Mouse (Mus musculus): Measurements from ENCODE around the gene Hsph1.

The Hsph1 gene

DNA sequence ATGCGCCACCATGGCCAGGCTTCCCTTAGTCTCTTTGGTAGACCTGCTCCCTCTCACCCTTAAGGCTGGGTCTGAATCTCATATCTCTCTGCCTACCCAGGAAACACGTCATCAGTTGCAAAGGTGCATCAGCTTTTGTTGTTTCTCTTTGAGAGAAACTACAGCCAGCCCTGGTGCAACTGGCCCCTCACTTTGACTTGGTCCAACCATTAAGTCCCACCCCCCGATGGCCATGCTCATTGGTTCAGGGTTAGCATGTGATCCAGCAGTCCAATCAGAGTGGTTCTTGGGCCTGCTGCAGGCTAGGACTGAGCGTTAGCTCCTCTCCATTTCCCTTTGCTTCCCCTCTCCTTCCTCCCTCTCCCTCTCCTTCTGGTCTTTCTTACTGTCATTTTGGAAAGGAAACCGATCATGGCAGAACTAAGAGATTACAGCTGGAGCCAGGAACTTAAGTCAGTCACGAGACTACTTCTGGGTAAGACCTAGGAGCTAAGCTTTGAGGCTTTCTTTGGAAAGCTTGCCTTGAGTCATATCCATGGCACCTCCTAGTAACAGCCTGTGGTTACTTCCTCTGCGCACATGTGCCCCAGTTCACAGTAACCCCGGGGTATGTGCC is 5.2 kb upstream of the Hsph1 start:
- DNase-seq, result no peak

DNA sequence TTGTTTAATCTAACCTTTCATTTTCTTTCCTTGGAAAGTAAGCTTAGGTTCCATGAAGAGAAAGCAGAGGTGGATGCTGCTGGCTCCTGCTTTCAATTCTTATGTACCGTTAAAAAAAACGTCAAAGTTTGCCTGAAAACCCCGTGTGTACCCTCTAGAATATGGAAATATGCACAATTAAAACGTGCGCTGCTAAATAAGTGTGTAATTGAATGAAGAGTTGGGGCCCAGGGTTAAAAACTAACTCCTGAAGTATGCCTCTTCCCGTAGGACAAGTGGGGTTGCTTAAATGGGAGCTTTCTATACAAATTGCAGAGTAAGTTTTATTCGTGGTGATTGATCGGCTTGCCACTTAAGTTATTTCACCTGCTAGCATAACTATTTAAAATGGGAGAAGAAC is 1.1 kb upstream of the Hsph1 start:
- DNase-seq, result no peak

DNA sequence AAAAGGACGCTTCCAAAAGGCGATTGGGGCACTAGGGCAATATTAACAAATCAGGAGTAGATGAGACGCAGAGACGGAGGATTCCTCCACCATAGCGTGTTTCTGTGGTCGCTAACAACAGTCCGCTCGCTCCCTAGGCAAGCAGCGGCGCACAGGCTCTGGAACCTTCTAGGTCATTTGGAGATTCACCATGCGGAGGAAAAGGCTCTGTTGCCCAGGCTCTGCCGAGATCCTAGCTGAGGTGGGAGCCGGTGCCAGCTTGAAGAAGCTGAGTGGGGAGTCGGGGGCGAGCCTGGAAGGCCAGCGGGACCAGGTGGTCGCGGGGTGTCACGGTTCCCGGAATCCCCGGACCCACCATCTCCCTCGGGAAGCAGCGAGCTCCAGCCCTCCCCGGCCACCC is 620 bp downstream of the Hsph1 start:
- DNase-seq, result no peak

DNA sequence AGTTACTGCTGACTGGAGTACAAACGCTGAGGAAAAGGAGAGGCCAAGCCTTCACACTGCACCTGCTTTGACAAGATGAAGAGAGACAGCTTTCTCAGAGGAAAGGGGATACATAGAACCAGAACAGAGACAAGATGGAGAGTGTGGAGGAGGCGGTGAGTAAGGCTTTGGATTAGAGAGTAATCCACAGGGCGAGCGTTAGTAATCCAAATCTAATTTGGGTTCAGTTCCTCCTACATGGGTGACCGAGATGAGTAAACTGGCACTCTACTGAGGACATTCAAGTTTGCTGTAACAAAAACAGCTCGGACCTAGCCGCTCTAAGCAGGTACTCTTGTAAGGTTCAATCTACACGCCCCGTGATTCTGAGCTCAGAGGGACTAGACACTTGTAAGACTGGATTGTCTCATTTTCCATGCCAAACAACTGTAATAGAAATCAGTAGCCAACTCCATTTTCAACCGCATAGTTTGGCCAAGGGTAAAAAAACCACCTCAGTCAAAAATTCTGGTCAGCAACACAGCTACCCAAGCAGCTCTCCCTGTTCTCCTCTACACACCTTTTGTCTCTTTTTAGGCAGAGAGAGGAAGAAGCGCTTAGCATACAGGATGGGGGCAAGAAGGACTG is 1.7 kb downstream of the Hsph1 start:
- no peak for DNase-seq

DNA sequence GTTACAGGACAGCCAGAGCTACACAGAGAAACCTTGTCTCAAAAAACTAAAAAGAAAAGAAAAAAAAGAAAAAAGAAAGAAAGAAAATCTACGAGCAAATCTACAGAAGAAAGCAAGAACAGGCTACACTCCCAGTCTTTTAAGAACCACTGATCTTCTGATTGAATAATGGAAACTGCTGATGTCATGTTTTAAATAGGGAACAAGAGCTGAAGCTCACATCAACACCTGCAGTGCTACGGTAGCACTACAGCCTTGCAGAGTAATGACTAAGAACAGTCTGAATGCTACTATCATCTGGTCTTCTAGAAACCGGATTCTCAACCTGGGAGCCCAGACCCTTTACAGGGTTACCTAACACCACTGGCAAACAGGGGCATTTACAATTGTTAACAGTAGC is 10.6 kb downstream of the Hsph1 start:
- DNase-seq, result no peak

DNA sequence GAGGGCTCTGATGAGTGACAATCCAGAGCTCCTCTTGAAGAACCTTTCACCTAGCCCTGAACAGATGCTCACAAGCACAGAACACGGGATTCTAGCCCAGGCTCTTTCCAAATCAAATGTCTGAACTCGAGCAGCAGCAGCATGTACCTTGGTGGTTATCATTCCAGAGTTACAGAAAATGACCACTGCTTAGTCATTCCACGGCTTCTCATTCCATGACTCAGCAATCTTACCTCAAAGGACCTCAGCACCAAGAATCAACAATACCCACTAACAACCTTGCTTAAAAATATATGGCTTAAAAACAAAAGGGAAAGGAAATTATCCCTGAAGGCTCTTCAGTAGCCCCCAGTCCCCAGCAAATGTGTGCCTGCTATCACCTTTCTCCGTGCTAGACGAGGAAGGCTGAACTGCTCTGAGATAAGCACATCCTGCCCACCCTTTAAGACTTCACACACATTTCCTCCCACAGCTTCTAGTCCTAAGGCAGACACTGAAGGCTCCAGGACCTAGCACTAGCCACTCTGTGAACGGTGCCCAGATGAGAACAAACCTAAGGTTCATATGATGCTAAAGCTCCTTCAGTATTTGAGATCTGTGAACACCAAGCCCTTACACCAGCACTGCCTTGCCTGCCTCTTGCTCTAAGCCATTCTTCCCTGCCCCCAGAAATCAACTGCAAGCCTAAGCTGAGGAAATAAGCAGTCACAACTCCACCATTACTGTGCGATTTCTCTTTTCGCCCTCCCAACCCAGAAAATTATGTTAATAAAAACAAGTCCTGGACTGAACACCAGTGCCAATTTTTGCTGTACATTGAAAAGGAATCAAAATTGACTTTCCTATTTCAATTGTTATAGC is 12.1 kb downstream of the Hsph1 start:
- no peak for DNase-seq

DNA sequence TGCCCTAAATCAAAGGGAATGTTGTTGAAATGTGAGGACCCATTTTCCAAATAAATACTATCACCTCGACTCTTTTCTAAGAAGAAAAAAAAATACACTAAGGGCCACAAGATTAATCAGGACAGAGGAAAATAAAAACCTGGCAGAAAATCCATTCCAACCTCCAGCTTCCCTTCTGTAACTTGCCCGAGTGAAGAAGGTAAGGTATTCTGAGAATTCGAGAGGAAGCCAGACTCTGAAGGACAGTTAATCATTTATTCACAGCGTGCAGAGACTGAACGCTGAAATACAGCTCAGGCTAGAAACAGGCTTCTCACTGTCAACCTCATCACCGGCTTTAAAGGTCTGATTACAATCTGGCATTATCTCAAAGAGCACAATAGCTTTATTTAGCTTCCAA is 13.5 kb downstream of the Hsph1 start:
- DNase-seq, result no peak

DNA sequence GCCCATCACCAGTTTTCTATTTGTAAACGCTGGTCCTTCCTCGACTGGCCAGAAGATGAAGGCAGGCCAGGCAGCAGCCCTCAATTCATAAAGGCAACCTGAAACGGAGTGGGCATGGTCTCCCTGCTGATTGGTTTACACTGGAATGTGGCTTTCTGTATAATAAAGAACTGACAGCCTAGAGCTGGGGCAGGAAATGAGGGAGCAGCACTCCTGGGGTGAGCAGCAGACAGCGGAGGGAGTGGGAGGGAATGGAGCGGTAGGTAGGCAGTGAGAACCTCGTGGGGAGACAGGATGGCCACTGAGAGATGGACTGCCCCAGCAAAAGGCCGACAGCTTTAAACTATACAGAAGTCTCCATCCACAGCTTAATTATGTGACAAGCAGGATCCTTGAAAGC is 14.0 kb downstream of the Hsph1 start:
- DNase-seq, result no peak

DNA sequence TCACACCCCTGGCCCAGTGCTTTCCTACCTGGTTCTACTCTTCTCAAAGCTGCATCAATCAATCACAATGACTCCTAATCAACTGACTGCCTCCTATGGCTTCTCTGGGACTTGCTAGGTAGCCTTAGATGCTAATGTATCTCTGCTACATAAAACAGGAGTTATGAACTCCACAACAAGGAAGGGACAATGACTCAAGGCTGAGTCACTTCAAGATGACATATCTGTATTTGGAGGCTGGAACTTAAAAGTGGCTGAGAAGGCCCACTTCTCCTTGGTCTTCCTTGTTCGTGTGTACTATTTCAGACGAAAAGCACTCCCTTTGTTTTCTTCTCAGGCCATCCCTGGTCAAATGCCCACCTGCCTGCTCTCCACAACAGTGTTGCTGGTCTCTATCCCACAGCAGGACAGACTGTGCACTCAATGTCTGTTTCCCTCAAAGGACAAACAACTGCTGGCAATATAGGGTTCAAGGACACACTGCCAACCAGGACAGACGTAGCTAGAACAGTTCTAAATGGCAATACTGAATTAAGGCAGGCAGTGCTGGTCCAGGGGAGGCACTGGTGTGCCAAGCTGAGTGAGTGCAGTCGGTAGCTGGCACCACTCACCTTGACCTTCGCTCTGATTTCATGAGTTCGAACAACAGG is 18.3 kb downstream of the Hsph1 start:
- DNase-seq, result no peak

DNA sequence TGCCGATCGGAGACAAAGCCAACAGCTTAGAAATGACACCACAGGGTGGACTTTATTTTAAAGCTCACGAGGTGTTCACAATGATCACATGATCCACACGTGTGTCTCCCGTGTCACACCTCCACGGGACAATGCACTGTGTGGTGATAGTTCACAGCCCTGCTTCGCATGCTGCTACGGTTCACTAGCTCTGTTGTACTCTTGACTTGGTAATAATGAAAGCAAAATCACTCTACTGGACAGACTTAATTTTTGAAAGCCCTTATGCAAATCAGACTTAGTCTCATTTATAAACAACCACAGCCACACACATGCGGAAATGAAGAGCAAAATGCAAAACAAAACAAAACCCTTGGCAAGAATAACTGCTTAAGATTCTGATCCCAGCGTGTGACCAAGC is 19.4 kb downstream of the Hsph1 start:
- DNase-seq, result no peak

DNA sequence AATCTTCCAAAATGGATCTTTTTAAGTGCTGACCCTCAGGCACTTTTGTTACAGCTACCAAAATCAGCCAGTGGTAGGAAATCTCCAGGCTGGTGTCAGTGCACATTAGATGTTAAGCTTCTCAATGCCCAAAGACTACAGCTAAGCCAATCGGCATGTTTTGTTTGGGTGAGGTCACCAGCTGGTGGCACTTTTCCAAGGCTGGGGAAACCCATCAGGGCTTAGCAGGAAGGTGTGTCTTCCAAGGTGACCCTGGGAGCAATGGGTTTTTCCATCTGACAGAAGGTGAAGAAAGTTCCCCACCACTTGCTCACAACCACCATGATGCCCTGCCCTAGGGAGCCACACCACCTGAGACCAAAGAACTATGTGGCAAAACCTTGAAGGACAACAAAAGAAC is 20.0 kb downstream of the Hsph1 start:
- no peak for DNase-seq

DNA sequence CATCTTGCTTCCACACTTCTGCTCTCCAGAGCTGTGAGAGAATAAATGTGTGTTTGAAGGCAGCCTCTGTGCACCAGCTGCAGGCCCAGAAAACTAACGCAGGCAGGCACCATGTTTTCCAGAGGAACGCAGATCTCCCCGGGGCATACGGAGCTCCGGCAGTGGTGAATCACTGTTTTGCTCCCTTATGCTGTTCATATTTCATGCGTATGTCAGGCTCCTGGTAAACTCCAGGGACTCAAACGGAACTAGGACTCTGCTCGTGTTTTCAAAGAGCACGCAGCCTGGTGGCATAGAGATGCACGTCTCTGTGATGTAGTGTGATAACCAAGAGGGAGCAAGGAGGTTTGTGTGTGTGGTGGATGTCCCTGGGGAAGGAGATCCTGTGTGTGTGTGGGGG is 23.4 kb downstream of the Hsph1 start:
- no peak for DNase-seq

DNA sequence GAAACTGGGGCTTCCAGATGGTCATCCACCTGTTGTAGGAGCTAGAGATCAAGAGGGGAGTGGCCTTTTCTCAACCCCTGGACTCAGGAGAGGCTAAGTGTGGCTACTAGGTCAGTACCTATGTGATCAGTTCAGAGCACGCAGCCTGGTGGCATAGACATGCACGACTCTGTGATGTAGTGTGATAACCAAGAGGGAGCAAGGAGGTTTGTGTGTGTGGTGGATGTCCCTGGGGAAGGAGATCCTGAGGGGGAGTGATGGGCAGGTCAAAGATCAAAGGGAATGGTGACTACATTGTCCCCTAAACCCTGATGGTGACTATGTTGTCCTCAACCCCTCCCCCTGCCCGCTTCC is 24.0 kb downstream of the Hsph1 start:
- DNase-seq, result no peak

DNA sequence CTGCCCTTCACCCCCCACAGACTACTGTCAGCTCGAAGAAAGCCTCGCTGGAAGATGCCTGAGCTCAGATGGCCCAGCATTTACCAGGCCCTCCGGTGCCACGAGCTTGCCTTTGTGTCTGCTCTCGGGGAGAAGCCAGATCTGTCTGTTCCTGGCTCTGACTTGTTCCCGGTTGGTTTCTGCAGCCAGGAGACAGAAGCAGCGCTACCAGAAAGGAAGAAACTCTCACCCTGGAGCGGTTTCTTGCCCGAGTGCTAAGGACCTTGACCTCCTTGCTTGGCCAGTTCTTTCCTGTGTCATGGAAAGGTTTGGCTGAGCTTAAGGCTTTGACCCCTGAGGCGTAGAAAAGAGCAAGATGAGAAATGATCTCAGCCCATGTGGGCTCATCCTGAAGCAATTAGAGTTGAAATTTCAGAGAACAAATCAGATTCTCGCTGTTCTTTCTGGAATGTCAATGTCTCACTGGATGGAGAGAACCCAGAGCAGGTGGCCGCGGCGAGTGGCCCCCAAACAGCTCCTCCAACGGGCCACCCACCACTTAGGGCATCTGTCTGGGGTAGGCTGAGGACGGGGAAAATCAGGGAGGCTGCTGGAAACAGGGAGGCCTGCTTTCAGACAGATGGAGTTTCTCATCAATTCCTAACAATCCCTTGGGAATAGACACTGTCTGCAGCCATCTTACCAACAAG is 24.6 kb downstream of the Hsph1 start:
- DNase-seq, result peak in 1 of 2 experiments; percentile 9

DNA sequence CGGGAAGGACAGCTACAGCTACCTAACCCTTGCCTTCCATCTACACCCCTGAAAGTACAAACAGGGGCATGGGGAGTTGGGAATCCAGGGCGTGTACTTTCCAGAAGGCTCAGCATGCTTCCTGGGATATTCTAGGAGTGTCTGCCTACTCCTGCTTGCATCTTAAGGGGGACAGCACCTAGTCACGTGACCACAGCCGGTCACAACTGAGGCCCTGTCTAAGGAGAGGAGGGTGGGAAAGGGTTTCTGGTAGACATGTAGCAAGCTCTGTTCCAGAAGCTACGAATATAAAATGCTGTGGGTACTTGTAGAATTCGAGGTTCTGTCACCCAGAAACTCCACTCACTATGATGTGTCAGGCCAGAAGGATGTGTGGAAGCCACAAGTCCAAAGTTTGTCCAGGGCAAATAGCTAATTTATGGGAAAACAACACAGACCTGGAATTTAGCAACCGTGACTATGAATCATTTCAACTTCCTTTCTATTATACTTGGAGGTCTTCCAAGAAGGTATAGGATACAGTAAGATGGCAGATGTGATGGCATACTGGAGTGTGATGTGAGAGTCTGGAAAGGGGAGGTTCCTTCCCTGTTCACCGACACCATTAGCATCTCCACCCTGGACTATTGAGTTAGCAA is 29.0 kb downstream of the Hsph1 start:
- DNase-seq, result no peak

DNA sequence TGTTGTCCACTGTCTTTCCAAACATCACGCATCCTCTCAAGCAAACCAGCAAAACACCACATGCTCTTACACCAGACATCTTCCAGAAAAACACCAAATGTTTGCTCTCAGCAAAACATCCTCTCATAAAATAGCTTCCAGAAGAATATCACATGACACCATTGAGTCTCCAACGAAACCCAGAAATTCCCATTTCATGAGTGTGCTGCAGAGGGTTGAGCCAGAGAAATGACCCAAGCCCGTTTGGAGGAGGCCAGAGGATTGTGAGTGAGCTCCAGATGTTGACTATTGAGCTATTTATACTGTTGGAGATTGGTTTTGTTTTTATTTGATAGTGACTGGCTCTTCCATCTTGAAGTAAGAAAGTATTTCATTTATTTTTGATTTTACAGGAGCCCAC is 32.9 kb downstream of the Hsph1 start:
- no peak for DNase-seq

DNA sequence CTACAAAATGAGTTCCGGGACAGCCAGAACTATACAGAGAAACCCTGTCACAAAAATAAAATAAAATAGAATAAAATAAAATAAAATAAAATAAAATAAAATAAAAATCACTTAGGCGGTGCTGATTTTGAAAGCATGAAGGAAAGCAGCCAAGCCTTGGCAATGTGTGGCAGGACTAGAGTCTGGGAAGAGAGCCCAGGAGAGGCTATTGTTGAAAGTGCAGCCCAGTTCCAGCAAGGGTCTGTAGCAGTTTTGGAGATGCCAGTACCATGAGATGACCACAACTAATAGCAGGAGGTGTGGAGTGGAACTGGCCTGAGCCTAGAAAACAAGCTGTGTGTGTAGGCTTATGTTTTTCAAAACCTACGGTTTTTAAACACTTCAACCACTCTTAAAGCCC is 34.2 kb downstream of the Hsph1 start:
- DNase-seq, result no peak

DNA sequence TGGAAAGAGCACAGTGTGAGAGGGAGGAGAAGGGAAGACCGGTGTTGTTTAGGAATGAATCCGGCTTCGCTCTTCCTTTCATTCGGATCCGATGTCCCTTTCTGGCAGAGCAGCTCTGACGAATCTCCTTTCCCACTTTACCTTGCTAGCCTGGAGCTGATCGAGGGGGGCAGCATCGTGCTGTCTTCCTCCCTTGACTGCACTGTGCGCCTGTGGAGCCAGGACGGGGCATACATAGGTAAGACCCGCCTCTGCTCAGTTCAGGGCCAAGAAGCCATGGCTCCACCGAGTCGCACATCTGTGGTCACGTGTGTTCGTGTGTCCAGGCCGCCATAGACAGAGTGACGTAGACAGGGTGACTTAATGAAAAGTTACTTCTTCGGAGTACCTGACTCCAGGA is 38.8 kb downstream of the Hsph1 start:
- no peak for DNase-seq

DNA sequence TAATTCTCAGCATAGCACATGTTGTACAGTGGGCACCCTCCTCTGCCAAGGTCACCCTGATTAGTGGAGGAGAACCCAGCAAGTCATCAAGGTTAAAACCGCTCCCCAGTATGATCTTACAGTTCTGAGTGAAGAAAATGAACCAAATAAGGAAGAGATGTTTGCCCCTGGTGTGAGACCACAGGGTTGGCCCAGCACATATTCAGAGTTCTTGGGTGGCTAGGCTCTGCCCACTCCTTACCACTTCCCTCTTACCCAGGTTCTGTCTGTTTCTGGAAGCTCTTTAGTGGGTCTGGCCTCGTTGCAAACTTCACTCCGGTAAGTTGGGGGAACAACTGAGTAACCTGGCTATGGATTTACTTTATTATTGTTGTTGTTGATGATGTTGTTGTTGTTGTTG is 42.0 kb downstream of the Hsph1 start:
- no peak for DNase-seq

DNA sequence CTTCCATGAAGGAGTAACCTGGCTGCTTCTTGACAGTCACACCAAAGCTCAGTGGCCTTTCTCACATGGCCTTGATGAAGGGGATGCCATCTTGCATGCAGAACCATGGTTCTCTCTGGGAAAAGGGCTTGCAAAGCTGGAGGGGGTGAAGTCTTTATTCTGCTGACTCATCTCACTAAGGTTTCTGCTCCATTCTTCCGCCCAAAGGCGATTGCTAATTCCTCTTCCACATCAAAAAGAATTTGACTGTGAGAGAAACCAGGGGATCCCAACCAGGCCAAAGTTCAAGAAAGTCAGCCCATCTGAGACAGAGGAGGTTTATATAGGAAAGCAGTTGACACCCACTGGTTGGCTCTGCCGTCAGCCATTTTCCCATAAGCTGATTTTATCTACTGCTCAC is 46.2 kb downstream of the Hsph1 start:
- no peak for DNase-seq

DNA sequence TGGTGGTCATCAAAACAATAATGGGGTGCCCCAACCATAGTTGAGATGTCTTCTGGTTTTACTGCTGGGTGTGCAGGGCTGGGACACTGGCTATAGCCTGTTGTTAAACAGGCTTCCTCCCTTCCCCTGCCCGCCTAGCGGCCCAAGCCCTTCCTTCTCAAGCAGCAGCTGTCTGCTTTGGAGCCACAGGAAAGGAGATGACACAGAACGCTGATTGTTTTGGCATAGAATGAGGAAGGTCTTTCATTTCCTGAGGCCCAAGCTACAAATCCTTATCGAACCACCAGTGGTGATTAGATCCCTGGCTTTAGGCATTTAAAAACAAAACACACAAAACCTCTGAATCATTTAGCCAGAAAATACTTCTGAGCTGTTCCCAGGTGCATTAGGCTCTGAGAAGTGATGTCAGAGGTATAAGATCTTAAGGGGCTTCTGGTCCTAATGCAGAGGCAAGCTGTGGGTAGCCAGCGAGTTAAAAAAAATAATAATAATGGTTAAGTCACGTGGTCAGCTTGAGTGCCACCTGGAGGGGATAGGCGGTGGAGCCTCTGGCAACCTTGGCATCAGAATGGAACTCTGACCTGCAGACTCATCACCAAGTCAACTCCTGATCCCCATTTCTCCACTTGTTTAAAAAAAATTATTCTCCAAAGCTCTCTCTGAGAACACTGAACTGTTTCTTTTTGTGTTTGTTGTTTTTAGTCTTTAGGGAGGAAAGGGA is 47.2 kb downstream of the Hsph1 start:
- DNase-seq, result no peak

DNA sequence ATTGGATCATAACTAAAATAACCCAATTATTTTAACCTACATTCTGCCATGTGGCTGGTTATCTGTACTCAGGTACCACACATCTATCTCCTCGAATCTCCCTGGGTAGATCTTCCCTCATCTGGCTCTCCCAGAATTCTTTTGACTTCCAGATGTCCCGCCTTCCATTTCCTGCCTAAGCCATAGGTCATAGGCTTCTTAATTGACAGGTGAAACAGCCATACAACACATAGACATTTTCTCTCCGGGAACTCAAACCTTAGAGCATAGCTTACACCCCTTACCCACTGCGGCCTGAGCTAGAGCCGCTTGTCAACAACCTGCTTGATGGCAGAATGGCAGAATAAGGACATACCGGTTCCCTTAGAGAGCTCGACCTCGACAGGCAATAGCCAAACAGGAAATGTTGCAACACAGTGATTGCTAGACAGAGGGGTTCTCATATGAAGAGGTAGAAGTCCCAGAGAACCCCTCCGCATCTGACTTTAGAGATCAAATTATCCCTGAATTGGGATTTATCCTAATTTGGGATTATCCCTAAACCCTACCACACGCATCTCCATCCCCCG is 48.8 kb downstream of the Hsph1 start:
- no peak for DNase-seq

All from cerebellum, adult 18-20 months (tissue).